Comparison of ENCODE assay signal across 31 mouse cellular contexts in genomic region chr7:113988156-113988555, GRCm38 (mm10).
"Had no signal": no experiment of that assay in that cellular context is flagged by ENCODE, and none has a peak within 500 bp of the region (broad histone marks: within the 10 kb centered on the region; RNA-seq: fewer than 3 reads in every experiment).

No protein-coding gene starts in this region.

- H3K4me1 ChIP-seq: limb, embryonic 10.5 days; limb, embryonic 12.5 days; limb, embryonic 13.5 days; limb, embryonic 15.5 days; liver, embryonic 12.5 days; liver, embryonic 13.5 days; liver, embryonic 15.5 days; lung, embryonic 15.5 days; megakaryocyte, embryonic 14.5 days; midbrain, embryonic 10.5 days; midbrain, embryonic 12.5 days; midbrain, embryonic 15.5 days; neural tube, embryonic 12.5 days had no signal

- DNase-seq: left cerebral cortex, postnatal 4 days; liver; liver, embryonic 13.5 days; liver, postnatal 0 days; lung, adult 18-20 months; lung, adult 2 months; lung, embryonic 14.5 days; lung, postnatal 10 days; lung, postnatal 14 days; lung, postnatal 36 days; lung, postnatal 4 days had no signal

- H3K9me3 ChIP-seq: limb, embryonic 10.5 days; limb, embryonic 15.5 days; liver, embryonic 12.5 days; liver, embryonic 13.5 days; liver, embryonic 15.5 days; lung, embryonic 15.5 days; midbrain, embryonic 10.5 days; midbrain, embryonic 12.5 days; midbrain, embryonic 15.5 days had no signal

- H3K4me2 ChIP-seq: limb, embryonic 12.5 days; limb, embryonic 13.5 days; limb, embryonic 15.5 days; liver, embryonic 11.5 days; liver, embryonic 12.5 days; liver, embryonic 13.5 days; liver, embryonic 15.5 days; lung, embryonic 14.5 days; lung, embryonic 15.5 days; midbrain, embryonic 12.5 days; midbrain, embryonic 13.5 days; midbrain, embryonic 15.5 days; neural tube, embryonic 12.5 days had no signal

- H3K4me3 ChIP-seq: left cerebral cortex, adult 2 months; limb, embryonic 10.5 days; limb, embryonic 12.5 days; limb, embryonic 13.5 days; limb, embryonic 15.5 days; liver, embryonic 12.5 days; liver, embryonic 13.5 days; liver, embryonic 15.5 days; lung, embryonic 15.5 days; megakaryocyte, embryonic 14.5 days; midbrain, embryonic 10.5 days; midbrain, embryonic 12.5 days; midbrain, embryonic 13.5 days; midbrain, embryonic 15.5 days; myocyte; neural tube, embryonic 12.5 days had no signal

- H3K27ac ChIP-seq: left cerebral cortex, adult 2 months; limb, embryonic 10.5 days; limb, embryonic 12.5 days; limb, embryonic 13.5 days; limb, embryonic 15.5 days; liver, embryonic 12.5 days; liver, embryonic 13.5 days; liver, embryonic 14.5 days; liver, embryonic 15.5 days; lung, embryonic 15.5 days; macrophage; midbrain, embryonic 10.5 days; midbrain, embryonic 12.5 days; midbrain, embryonic 13.5 days; midbrain, embryonic 15.5 days; neural tube, embryonic 12.5 days had no signal

- H3K36me3 ChIP-seq: limb, embryonic 10.5 days; limb, embryonic 12.5 days; limb, embryonic 13.5 days; limb, embryonic 15.5 days; liver, embryonic 12.5 days; liver, embryonic 13.5 days; liver, embryonic 15.5 days; lung, embryonic 15.5 days; midbrain, embryonic 12.5 days; midbrain, embryonic 13.5 days; midbrain, embryonic 15.5 days; neural tube, embryonic 12.5 days had no signal

- H3K27me3 ChIP-seq: limb, embryonic 12.5 days; limb, embryonic 13.5 days; limb, embryonic 15.5 days; liver, embryonic 12.5 days; liver, embryonic 13.5 days; liver, embryonic 15.5 days; lung, embryonic 15.5 days; megakaryocyte, embryonic 14.5 days; midbrain, embryonic 12.5 days; midbrain, embryonic 13.5 days; midbrain, embryonic 15.5 days; neural tube, embryonic 12.5 days had no signal

- ATAC-seq: liver, embryonic 12.5 days; liver, postnatal 0 days; lung, postnatal 0 days; midbrain, embryonic 13.5 days; midbrain, embryonic 15.5 days; midbrain, embryonic 16.5 days had no signal

- H3K9ac ChIP-seq: limb, embryonic 12.5 days; limb, embryonic 13.5 days; limb, embryonic 15.5 days; liver, embryonic 12.5 days; liver, embryonic 13.5 days; liver, embryonic 14.5 days; liver, embryonic 15.5 days; liver, postnatal 0 days; lung, embryonic 14.5 days; lung, embryonic 15.5 days; midbrain, embryonic 12.5 days; midbrain, embryonic 13.5 days; midbrain, embryonic 15.5 days; neural tube, embryonic 12.5 days had no signal
